Mouse (Mus musculus) kidney, adult 2 months (tissue): ENCODE measurements around the gene Inppl1. TPM values are rescaled to one million over a fixed set of nuclear protein-coding genes. Genes with fewer than 3 reads are reported as not detected.

Experiments
- DNase-seq: peaks from one replicate; pipeline ENCODE4 v3.0.0; 2021
- H3K27ac ChIP-seq: fragments of 200-500 bp; 2 replicates; pipeline ENCODE4 v1.5.1; 2012; ENCODE audit warnings: low read depth, low read length, control low read depth, inconsistent platforms; ENCODE audit not compliant: insufficient read depth
- H3K27me3 ChIP-seq: fragments of 200-500 bp; replicated peaks from 2 replicates; pipeline ENCODE4 v1.6.1; 2012; ENCODE audit warnings: mild to moderate bottlenecking, moderate library complexity, low read length, inconsistent platforms; ENCODE audit not compliant: control insufficient read depth, insufficient read depth
- H3K36me3 ChIP-seq: fragments of 200-500 bp; 2 replicates; pipeline ENCODE4 v1.6.1; 2012; ENCODE audit warnings: mild to moderate bottlenecking, moderate library complexity, low read length, inconsistent platforms; ENCODE audit not compliant: control insufficient read depth, insufficient read depth
- H3K4me1 ChIP-seq: fragments of 200-500 bp; 2 replicates; pipeline ENCODE4 v1.6.1; 2011; ENCODE audit warnings: low read length; ENCODE audit not compliant: control insufficient read depth, insufficient read depth
- H3K4me3 ChIP-seq: fragments of 200-500 bp; 2 replicates; pipeline ENCODE4 v1.5.1; 2011; ENCODE audit warnings: mild to moderate bottlenecking, low read depth, low read length, control low read depth; ENCODE audit not compliant: insufficient read depth
- CTCF ChIP-seq: fragments of 200-500 bp; conservative IDR thresholded peaks from 2 replicates; pipeline ENCODE4 v1.5.1; 2011; ENCODE audit warnings: low read depth, mild to moderate bottlenecking, control low read depth, low read length, moderate library complexity, mixed read lengths; ENCODE audit not compliant: insufficient read depth, insufficient read length
- POLR2A ChIP-seq: fragments of 200-500 bp; IDR thresholded peaks from one replicate; pipeline ENCODE4 v1.6.1; 2011; ENCODE audit warnings: low read depth, low read length, control low read depth
- WGBS: fragments of 180-500 bp; shearing (Covaris S2); methylation state at CpG from one replicate; pipeline ENCODE4 v1.1.7; 2018; 5-methylcytosine and 5-hydroxymethylcytosine counted together
- polyA plus RNA-seq: library from polyadenylated mRNA; depleted of rRNA; stranded (reverse); fragments of >200 nt; gene quantifications from 2 replicates; pipeline ENCODE4 v1.2.3, GENCODE M21; 2012

Gene Inppl1
- polyA plus RNA-seq, 1 experiment, result 62.1 TPM

DNA sequence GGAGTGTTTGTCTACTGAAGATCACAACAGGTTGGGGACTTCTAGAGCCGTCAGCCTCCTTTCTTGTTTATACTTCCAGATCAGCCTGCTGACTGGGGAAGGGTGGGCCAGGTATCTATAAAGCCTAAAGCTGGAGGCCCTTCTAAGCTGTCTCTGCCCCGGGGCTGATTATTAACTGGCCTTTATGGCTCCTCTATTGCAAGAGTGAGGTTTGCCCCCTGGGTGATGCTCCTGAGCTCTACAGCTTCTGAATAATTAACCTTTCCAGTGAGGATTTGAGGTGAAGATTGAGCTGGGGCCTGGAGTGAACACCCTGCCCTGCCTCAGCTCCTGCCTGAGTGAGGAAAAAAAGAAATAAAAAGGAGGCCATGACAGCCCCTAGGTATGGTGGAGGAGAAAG is 32.6 kb upstream of the Inppl1 start, which contains the start of gene Folr1:
Gene Folr1, minus strand, starts transcription at position 160 of the 400 bp plus-strand sequence.
- DNase-seq, result peak; percentile 90
- Histone ChIP-seq H3K27me3 (no peaks in the 10 kb centered on the region), H3K36me3 (no peaks in the 10 kb centered on the region; the same call in 1 of the 2 replicates), H3K4me1 (peaks cover 13% of the 10 kb centered on the region; the same call in 1 of the 2 replicates), H3K27ac (peak within 1 kb of the TSS; percentile 84), H3K4me3 (peak within 1 kb of the TSS; percentile 51)
- WGBS, result 46% methylated on average over 2 of the region's 2 CpGs
- TF ChIP-seq POLR2A, result no peak

DNA sequence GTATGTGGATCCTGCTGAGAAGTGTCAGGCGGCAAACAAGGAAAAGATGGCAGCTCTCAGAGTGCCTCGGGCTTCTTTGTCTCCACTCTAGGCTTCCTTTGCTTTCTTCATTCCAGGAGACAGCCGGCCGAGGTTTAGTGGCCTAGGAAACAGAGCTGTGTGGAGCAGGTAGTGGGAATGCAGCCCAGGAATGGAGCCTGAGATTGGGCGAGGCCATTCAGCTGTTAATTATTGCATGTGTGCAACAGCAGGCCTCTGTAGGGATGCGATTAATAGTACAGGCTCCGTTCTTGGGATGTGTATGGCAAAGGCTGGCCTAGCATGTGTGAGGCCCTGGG is 31.1 kb upstream of the Inppl1 start:
- peak; percentile 68 for DNase-seq
- Histone ChIP-seq H3K27ac (peak overlapping the region; percentile 84), H3K4me1 (peaks cover 15% of the 10 kb centered on the region; the same call in 1 of the 2 replicates), H3K36me3 (no peaks in the 10 kb centered on the region; the same call in 1 of the 2 replicates), H3K27me3 (no peaks in the 10 kb centered on the region), H3K4me3 (peak overlapping the region; percentile 51)
- TF ChIP-seq CTCF, result no peak
- no peak for TF ChIP-seq POLR2A
- 44% methylated on average over 7 of the region's 7 CpGs for WGBS

DNA sequence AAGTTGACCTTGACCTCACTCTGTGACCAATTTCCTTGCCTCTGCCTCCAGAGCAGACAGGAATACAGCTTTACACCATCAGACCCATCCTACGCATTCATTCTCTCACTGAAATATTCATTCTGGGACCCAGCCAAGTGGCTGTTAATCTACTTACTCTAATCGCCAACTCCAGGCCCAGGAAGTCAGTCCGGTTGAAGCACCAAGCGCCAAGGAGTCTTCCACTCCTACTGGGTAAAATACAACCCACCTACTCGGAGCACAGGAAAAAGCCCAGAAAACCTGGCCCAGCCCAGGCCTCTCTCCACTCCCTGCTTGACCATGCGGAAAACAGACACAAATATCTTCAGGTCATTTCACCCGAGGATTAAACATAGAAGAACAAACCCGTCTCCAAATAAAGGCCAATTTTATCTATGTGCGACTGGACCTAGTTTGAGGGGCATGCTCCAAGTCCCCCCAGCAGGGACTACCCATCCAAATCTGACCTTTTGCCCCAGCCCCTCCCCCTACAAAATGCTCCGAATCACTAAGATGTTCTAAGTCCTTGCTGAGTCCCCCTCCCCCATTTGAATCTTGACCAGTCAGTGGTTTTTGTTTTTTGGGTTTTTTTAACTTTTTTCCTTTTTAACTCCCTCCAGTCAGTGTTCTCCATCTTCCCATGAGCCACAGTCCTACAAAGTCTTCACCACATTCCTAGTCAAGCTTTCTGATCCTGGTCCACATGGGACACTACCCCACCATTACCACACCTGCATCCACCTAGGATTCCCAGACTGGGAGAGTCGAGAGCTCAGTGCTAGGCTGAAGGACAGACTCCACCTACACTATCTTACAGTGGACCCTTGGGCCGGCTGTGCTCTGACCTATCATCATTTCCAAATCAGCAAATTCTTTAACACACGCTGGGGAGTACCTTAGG is 30.5 kb upstream of the Inppl1 start:
- TF ChIP-seq CTCF, result no peak
- no peak for TF ChIP-seq POLR2A
- peak overlapping the region; percentile 51 for H3K4me3 ChIP-seq
- WGBS, result 38% methylated on average over 13 of the region's 13 CpGs
- H3K4me1 ChIP-seq, result peaks cover 15% of the 10 kb centered on the region; the same call in 1 of the 2 replicates
- no peaks in the 10 kb centered on the region; the same call in 1 of the 2 replicates for H3K36me3 ChIP-seq
- DNase-seq, result peak; percentile 85
- H3K27ac ChIP-seq, result peak overlapping the region; percentile 84
- H3K27me3 ChIP-seq, result no peaks in the 10 kb centered on the region

DNA sequence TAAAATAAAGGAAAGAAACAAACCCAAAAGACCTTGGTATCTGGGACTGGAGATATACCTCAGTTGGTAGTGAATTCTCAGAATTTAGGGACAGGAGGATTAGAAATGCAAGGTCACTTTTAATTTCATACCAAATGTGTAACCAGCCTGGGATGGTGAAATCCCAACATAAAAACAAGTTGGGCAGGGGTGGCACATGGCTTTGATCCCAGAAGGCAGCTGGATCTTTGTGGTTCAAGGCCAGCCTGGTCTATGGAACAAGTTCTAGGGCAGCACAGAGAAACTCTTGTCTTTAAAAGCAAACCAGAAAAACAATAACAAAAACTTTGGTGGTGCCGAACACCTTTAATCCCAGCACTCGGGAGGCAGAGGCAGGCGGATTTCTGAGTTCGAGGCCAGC is 29.5 kb upstream of the Inppl1 start:
- Histone ChIP-seq H3K4me3 (no peak overlapping the region), H3K36me3 (no peaks in the 10 kb centered on the region; the same call in 1 of the 2 replicates), H3K27me3 (no peaks in the 10 kb centered on the region), H3K4me1 (peaks cover 15% of the 10 kb centered on the region; the same call in 1 of the 2 replicates), H3K27ac (0 out of 2 replicates have a peak overlapping the region, but pooled peaks have one; percentile 19)
- 85% methylated on average over 4 of the region's 4 CpGs for WGBS
- TF ChIP-seq POLR2A, result no peak
- TF ChIP-seq CTCF, result no peak
- DNase-seq, result no peak

DNA sequence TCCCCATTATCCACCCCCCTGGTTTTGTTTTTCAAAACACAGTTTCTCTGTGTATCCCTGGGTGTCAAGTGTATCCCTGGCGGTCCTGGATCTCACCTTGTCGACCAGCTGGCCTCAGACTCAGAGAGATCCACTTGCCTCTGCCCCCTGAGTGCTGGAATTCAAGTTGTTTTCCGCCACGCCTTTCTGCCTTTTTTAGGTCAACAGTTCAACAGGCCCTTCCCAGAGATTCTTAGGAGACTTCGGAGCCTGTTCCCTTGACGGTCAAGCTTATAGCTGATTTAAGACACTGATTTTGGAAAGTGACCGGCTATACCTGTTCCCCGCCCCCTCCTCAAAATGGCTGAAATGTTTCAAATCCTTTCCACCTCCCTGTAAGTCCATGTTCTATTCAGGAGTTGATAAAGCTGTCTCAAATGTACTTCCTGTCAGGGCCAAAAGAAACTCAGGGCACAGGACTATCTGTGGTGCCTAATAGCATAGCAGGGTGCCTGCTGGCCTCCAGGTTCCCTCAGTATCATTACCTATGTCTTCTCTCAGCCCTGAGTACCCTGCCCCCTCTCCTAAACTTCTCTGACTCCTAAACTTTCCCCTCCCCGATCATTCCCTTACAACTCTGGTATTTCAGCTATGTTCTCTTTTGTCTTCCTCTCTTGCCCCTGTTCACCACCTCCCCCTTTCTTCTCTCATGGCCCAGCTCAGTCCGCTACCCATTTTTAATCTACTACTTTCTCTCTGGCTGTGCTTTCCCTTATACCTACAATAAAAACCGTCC is 28.6 kb upstream of the Inppl1 start:
- no peak for TF ChIP-seq CTCF
- no peak for TF ChIP-seq POLR2A
- H3K36me3 ChIP-seq, result peaks cover 2% of the 10 kb centered on the region; the same call in 1 of the 2 replicates
- WGBS, result 70% methylated on average over 11 of the region's 11 CpGs

DNA sequence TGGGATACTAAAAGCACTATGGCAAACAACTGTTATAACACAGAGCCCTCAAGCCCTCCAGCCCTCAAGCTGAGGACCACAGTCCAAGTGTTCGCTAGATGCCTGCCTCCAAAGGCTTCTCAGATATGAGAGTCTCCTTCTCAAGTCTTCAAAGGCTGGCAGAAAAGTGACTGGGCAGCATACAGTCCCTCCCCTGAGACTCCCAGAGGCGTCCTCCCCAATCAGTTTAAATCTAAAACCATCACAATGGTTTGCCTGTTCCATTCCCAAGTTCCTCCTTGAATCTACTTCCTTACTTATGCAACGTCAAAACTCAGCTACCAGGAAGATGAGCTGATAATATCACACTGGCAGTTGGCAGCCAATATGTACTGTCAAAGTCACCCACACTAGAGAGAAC is 25.4 kb upstream of the Inppl1 start, which contains the start of gene Anapc15:
Gene Anapc15, plus strand, starts transcription at position 301 of the 400 bp plus-strand sequence.
- Histone ChIP-seq H3K4me3 (no peak within 1 kb of the TSS), H3K27me3 (no peaks in the 10 kb centered on the region), H3K27ac (no peak within 1 kb of the TSS), H3K36me3 (peaks cover 2% of the 10 kb centered on the region; the same call in 1 of the 2 replicates), H3K4me1 (peaks cover 8% of the 10 kb centered on the region; the same call in 1 of the 2 replicates)
- no peak for DNase-seq
- 64% methylated on average over 3 of the region's 3 CpGs for WGBS
- TF ChIP-seq CTCF (no peak), POLR2A (no peak)

More for the DNA sequence above, 28.6 kb upstream of the Inppl1 start:
- peak; percentile 61 for DNase-seq
- Histone ChIP-seq H3K27me3 (no peaks in the 10 kb centered on the region), H3K27ac (no peak overlapping the region; the same call in 1 of the 2 replicates), H3K4me1 (peaks cover 14% of the 10 kb centered on the region; the same call in 1 of the 2 replicates), H3K4me3 (no peak overlapping the region)

DNA sequence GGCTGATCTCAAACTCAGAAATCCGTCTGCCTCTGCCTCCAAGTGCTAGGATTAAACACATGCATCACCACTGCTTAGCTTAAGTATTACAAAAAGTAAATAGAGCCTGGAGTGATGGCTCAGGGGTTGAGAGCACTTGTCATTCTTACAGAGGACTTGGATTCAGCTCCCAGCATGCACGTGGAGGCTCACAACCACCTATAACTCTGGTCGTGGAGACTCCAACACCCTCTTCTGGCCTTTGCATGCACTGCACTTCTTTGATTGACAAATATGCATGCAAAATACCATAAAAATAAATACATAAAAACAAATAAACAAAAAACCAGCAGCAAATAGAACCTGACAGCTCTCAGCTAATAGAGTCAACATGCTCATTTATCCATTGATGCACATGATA is 24.3 kb upstream of the Inppl1 start:
- WGBS, result 77% methylated on average over 3 of the region's 3 CpGs
- DNase-seq, result no peak
- Histone ChIP-seq H3K4me3 (no peak overlapping the region), H3K27ac (no peak overlapping the region), H3K4me1 (peaks cover 4% of the 10 kb centered on the region; the same call in 1 of the 2 replicates), H3K27me3 (no peaks in the 10 kb centered on the region), H3K36me3 (peaks cover 3% of the 10 kb centered on the region; the same call in 1 of the 2 replicates)
- TF ChIP-seq POLR2A (no peak), CTCF (0 out of 2 replicates have a peak, but pooled peaks have one; percentile 7)
